Mouse (Mus musculus) midbrain, embryonic 15.5 days (tissue): ENCODE data around the gene Csnk1e. TPM values are rescaled to one million over a fixed set of nuclear protein-coding genes. Genes with fewer than 3 reads are reported as not detected.
"Not testable (repeated sequence)": the region's sequence is repeated elsewhere in the genome, so short reads cannot be mapped to it uniquely, and the experiment has no call there.

ENCODE experiments used
- ATAC-seq: fragments of 200-750 bp; cut with Nextera tagmentation; replicated peaks from 2 replicates; pipeline ENCODE4 v1.8.0; 2017; ENCODE audit warnings: moderate TSS enrichment
- H3K27ac ChIP-seq: fragments of 300-500 bp; sonication (generic); 2 replicates; pipeline ENCODE4 v1.5.1; 2015; ENCODE audit warnings: mild to moderate bottlenecking, inconsistent platforms
- H3K27me3 ChIP-seq: fragments of 300-500 bp; sonication (generic); replicated peaks from 2 replicates; pipeline ENCODE4 v1.6.1; 2015; ENCODE audit warnings: inconsistent platforms
- H3K36me3 ChIP-seq: fragments of 300-500 bp; sonication (generic); replicated peaks from 2 replicates; pipeline ENCODE4 v1.6.1; 2015; ENCODE audit warnings: inconsistent platforms
- H3K4me1 ChIP-seq: fragments of 300-500 bp; sonication (generic); 2 replicates; pipeline ENCODE4 v1.6.1; 2015; ENCODE audit warnings: inconsistent platforms
- H3K4me2 ChIP-seq: fragments of 300-500 bp; sonication (generic); 2 replicates; pipeline ENCODE4 v1.6.1; 2015; ENCODE audit warnings: inconsistent platforms, mild to moderate bottlenecking, moderate library complexity
- H3K4me3 ChIP-seq: fragments of 300-500 bp; sonication (generic); 2 replicates; pipeline ENCODE4 v1.5.1; 2015; ENCODE audit warnings: mild to moderate bottlenecking, inconsistent platforms
- H3K9ac ChIP-seq: fragments of 300-500 bp; sonication (generic); 2 replicates; pipeline ENCODE4 v1.6.1; 2015; ENCODE audit warnings: mild to moderate bottlenecking, inconsistent platforms
- H3K9me3 ChIP-seq: fragments of 300-500 bp; sonication (generic); 2 replicates; pipeline ENCODE4 v1.6.1; 2016; ENCODE audit warnings: inconsistent platforms
- WGBS: fragments of 180-500 bp; shearing (Covaris S2); methylation state at CpG from one replicate; pipeline ENCODE4 v1.1.7; 2015; ENCODE audit warnings: mixed read lengths; 5-methylcytosine and 5-hydroxymethylcytosine counted together
- polyA plus RNA-seq: library from polyadenylated mRNA; unstranded; fragments of >200 nt; fragmentation: Nextera tagmentation; extraction: Ambion mirVana; gene quantifications from 2 replicates; pipeline ENCODE4 v1.2.1, GENCODE M21; 2015

The Csnk1e gene
- polyA plus RNA-seq, 1 experiment from 2014 or later = 284 TPM

GRCm38 (mm10) chr15:79470583-79470982 lies 15.2 kb upstream of the Csnk1e start:
- WGBS = 27% methylated on average over 17 of the region's 17 CpGs
- H3K4me1 ChIP-seq = no peaks in the 10 kb centered on the region; the same call in 1 of the 2 replicates
- H3K36me3 ChIP-seq = no peaks in the 10 kb centered on the region
- no peaks in the 10 kb centered on the region for H3K9me3 ChIP-seq
- H3K4me2 ChIP-seq = peak overlapping the region; percentile 41
- peak overlapping the region; percentile 21 for H3K4me3 ChIP-seq
- no peak for ATAC-seq
- no peaks in the 10 kb centered on the region; the same call in 1 of the 2 replicates for H3K27me3 ChIP-seq
- H3K9ac ChIP-seq = no peak overlapping the region
- no peak overlapping the region for H3K27ac ChIP-seq

- Histone ChIP-seq H3K27me3 (no peaks in the 10 kb centered on the region; the same call in 1 of the 2 replicates), H3K27ac (no peak overlapping the region), H3K36me3 (no peaks in the 10 kb centered on the region), H3K9me3 (no peaks in the 10 kb centered on the region), H3K4me3 (no peak overlapping the region), H3K4me1 (no peaks in the 10 kb centered on the region; the same call in 1 of the 2 replicates), H3K4me2 (no peak overlapping the region), H3K9ac (no peak overlapping the region)
- no peak for ATAC-seq
- WGBS = 71% methylated on average over 5 of the region's 5 CpGs
These were observed 14.2 kb upstream of the Csnk1e start for GRCm38 (mm10) chr15:79469577-79469976.

GRCm38 (mm10) chr15:79466601-79467286 lies 11.4 kb upstream of the Csnk1e start:
- H3K9me3 ChIP-seq = no peaks in the 10 kb centered on the region
- no peaks in the 10 kb centered on the region; the same call in 1 of the 2 replicates for H3K4me1 ChIP-seq
- H3K36me3 ChIP-seq = no peaks in the 10 kb centered on the region
- no peak overlapping the region for H3K27ac ChIP-seq
- no peak overlapping the region for H3K4me3 ChIP-seq
- no peaks in the 10 kb centered on the region; the same call in 1 of the 2 replicates for H3K27me3 ChIP-seq
- no peak overlapping the region for H3K9ac ChIP-seq
- WGBS = 7% methylated on average over 18 of the region's 18 CpGs
- peak; percentile 87 for ATAC-seq
- no peak overlapping the region; the same call in 1 of the 2 replicates for H3K4me2 ChIP-seq

GRCm38 (mm10) chr15:79456546-79456945 lies 1.2 kb upstream of the Csnk1e start:
- H3K4me2 ChIP-seq = no peak overlapping the region
- H3K27me3 ChIP-seq = no peaks in the 10 kb centered on the region
- no peaks in the 10 kb centered on the region for H3K36me3 ChIP-seq
- no peak for ATAC-seq
- no peaks in the 10 kb centered on the region for H3K9me3 ChIP-seq
- peaks cover 7% of the 10 kb centered on the region for H3K4me1 ChIP-seq
- WGBS = 77% methylated on average over 6 of the region's 6 CpGs
- no peak overlapping the region for H3K27ac ChIP-seq
- no peak overlapping the region for H3K9ac ChIP-seq
- H3K4me3 ChIP-seq = no peak overlapping the region

- not testable (repeated sequence) for ATAC-seq, H3K4me2 ChIP-seq, H3K9ac ChIP-seq, H3K27me3 ChIP-seq, H3K4me3 ChIP-seq, H3K36me3 ChIP-seq, H3K27ac ChIP-seq, H3K9me3 ChIP-seq, H3K4me1 ChIP-seq
- 53% methylated on average over 6 of the region's 6 CpGs for WGBS
These were observed 738 bp upstream of the Csnk1e start for GRCm38 (mm10) chr15:79456104-79456503.

- no peak overlapping the region for H3K27ac ChIP-seq
- no peaks in the 10 kb centered on the region for H3K9me3 ChIP-seq
- H3K4me2 ChIP-seq = no peak overlapping the region
- H3K9ac ChIP-seq = no peak overlapping the region
- 86% methylated on average over 4 of the region's 4 CpGs for WGBS
- no peaks in the 10 kb centered on the region for H3K27me3 ChIP-seq
- no peak overlapping the region for H3K4me3 ChIP-seq
- ATAC-seq = no peak
- peaks cover 7% of the 10 kb centered on the region for H3K4me1 ChIP-seq
- no peaks in the 10 kb centered on the region for H3K36me3 ChIP-seq
These were observed 1.5 kb downstream of the Csnk1e start for GRCm38 (mm10) chr15:79453831-79454230.

- H3K27me3 ChIP-seq = no peaks in the 10 kb centered on the region
- H3K27ac ChIP-seq = no peak overlapping the region
- WGBS = 95% methylated on average over 3 of the region's 3 CpGs
- H3K4me3 ChIP-seq = no peak overlapping the region
- no peak overlapping the region for H3K4me2 ChIP-seq
- ATAC-seq = no peak
- no peaks in the 10 kb centered on the region for H3K4me1 ChIP-seq
- no peaks in the 10 kb centered on the region for H3K9me3 ChIP-seq
- no peaks in the 10 kb centered on the region for H3K36me3 ChIP-seq
- H3K9ac ChIP-seq = no peak overlapping the region
These were observed 7.3 kb downstream of the Csnk1e start for GRCm38 (mm10) chr15:79448041-79448440.

- Histone ChIP-seq H3K27me3 (no peaks in the 10 kb centered on the region), H3K27ac (no peak overlapping the region), H3K36me3 (no peaks in the 10 kb centered on the region), H3K4me2 (no peak overlapping the region), H3K9ac (no peak overlapping the region), H3K4me3 (no peak overlapping the region), H3K4me1 (peaks cover 9% of the 10 kb centered on the region), H3K9me3 (no peaks in the 10 kb centered on the region)
- WGBS = 82% methylated on average over 8 of the region's 8 CpGs
- ATAC-seq = no peak
These were observed 9.3 kb downstream of the Csnk1e start for GRCm38 (mm10) chr15:79445786-79446654.

- ATAC-seq = no peak
- H3K4me2 ChIP-seq = no peak overlapping the region
- WGBS = 57% methylated on average over 7 of the region's 7 CpGs
- no peaks in the 10 kb centered on the region for H3K36me3 ChIP-seq
- H3K4me3 ChIP-seq = no peak overlapping the region
- no peak overlapping the region for H3K9ac ChIP-seq
- peaks cover 27% of the 10 kb centered on the region for H3K4me1 ChIP-seq
- no peaks in the 10 kb centered on the region for H3K27me3 ChIP-seq
- H3K27ac ChIP-seq = no peak overlapping the region
- H3K9me3 ChIP-seq = no peaks in the 10 kb centered on the region
These were observed 11.4 kb downstream of the Csnk1e start for GRCm38 (mm10) chr15:79443856-79444410.

- Histone ChIP-seq H3K27me3 (no peaks in the 10 kb centered on the region), H3K4me1 (peaks cover 36% of the 10 kb centered on the region), H3K4me3 (no peak overlapping the region), H3K9ac (no peak overlapping the region), H3K9me3 (no peaks in the 10 kb centered on the region), H3K4me2 (peak overlapping the region; percentile 88; the same call in 1 of the 2 replicates), H3K27ac (no peak overlapping the region), H3K36me3 (no peaks in the 10 kb centered on the region)
- no peak; the same call in 1 of the 2 replicates for ATAC-seq
- WGBS = 79% methylated on average over 9 of the region's 9 CpGs
These were observed 12.3 kb downstream of the Csnk1e start for GRCm38 (mm10) chr15:79442961-79443518.

- H3K4me1 ChIP-seq = peaks cover 44% of the 10 kb centered on the region
- no peaks in the 10 kb centered on the region for H3K9me3 ChIP-seq
- H3K9ac ChIP-seq = peak overlapping the region; percentile 100
- peak; percentile 41 for ATAC-seq
- H3K4me3 ChIP-seq = peak overlapping the region; percentile 98
- H3K27me3 ChIP-seq = no peaks in the 10 kb centered on the region
- WGBS = 3% methylated on average over 6 of the region's 6 CpGs
- no peaks in the 10 kb centered on the region; the same call in 1 of the 2 replicates for H3K36me3 ChIP-seq
- peak overlapping the region; percentile 97 for H3K27ac ChIP-seq
- H3K4me2 ChIP-seq = peak overlapping the region; percentile 88
These were observed 13.1 kb downstream of the Csnk1e start for GRCm38 (mm10) chr15:79442257-79442611.
